Mouse (Mus musculus) forebrain, embryonic 14.5 days (tissue): Measurements from ENCODE around the gene Ehbp1l1. TPM values are rescaled to one million over a fixed set of nuclear protein-coding genes. Genes with fewer than 3 reads are reported as not detected.

Experiments used
- ATAC-seq: fragments of 200-750 bp; cut with Nextera tagmentation; 2 replicates; pipeline ENCODE4 v1.8.0; 2017; ENCODE audit warnings: mild to moderate bottlenecking, moderate library complexity
- DNase-seq: peaks from one replicate; pipeline ENCODE4 v3.0.0-alpha.2; 2015; ENCODE audit warnings: low spot score
- H3K27ac ChIP-seq: fragments of 300-500 bp; sonication (generic); 2 replicates; pipeline ENCODE4 v1.5.1; 2014; ENCODE audit warnings: low read depth, mild to moderate bottlenecking, control low read depth, low read length, moderate library complexity
- H3K27me3 ChIP-seq: fragments of 300-500 bp; sonication (generic); replicated peaks from 2 replicates; pipeline ENCODE4 v1.6.1; 2014; ENCODE audit warnings: low read length, control low read depth, mixed read lengths; ENCODE audit not compliant: control insufficient read depth, insufficient read depth
- H3K36me3 ChIP-seq: fragments of 300-500 bp; sonication (generic); 2 replicates; pipeline ENCODE4 v1.6.1; 2014; ENCODE audit warnings: low read length, control low read depth; ENCODE audit not compliant: control insufficient read depth, insufficient read depth
- H3K4me1 ChIP-seq: fragments of 300-500 bp; sonication (generic); 2 replicates; pipeline ENCODE4 v1.6.1; 2014; ENCODE audit warnings: antibody characterized with exemption, low read length, control low read depth; ENCODE audit not compliant: control insufficient read depth, insufficient read depth
- H3K4me2 ChIP-seq: fragments of 300-500 bp; sonication (generic); 2 replicates; pipeline ENCODE4 v1.6.1; 2014; ENCODE audit warnings: mild to moderate bottlenecking, control low read depth, low read length
- H3K4me3 ChIP-seq: fragments of 300-500 bp; sonication (generic); 2 replicates; pipeline ENCODE4 v1.5.1; 2014; ENCODE audit warnings: low read depth, low read length, control low read depth
- H3K9ac ChIP-seq: fragments of 300-500 bp; sonication (generic); 2 replicates; pipeline ENCODE4 v1.6.1; 2014; ENCODE audit warnings: mild to moderate bottlenecking, low read length, control low read depth, moderate library complexity
- H3K9me3 ChIP-seq: fragments of 300-500 bp; sonication (generic); replicated peaks from 2 replicates; pipeline ENCODE4 v1.6.1; 2016; ENCODE audit warnings: low read length, control low read depth, mixed read lengths; ENCODE audit not compliant: control insufficient read depth
- WGBS: fragments of 180-500 bp; shearing (Covaris S2); extraction: QIAGEN DNeasy Blood & Tissue Kit; methylation state at CpG from one replicate; pipeline ENCODE4 v1.1.7; 2014; 5-methylcytosine and 5-hydroxymethylcytosine counted together
- polyA plus RNA-seq: library from polyadenylated mRNA; unstranded; fragments of >200 nt; fragmentation: Nextera tagmentation; extraction: Ambion mirVana; gene quantifications from 2 replicates; pipeline ENCODE4 v1.2.1, GENCODE M21; 2014

The Ehbp1l1 gene
- polyA plus RNA-seq, 1 experiment from 2014 or later, result 7.0 TPM

- Histone ChIP-seq H3K4me3 (peak overlapping the region; percentile 99), H3K4me1 (peaks cover 40% of the 10 kb centered on the region), H3K9me3 (no peaks in the 10 kb centered on the region), H3K9ac (peak overlapping the region; percentile 100), H3K36me3 (peaks cover 37% of the 10 kb centered on the region), H3K27me3 (no peaks in the 10 kb centered on the region), H3K27ac (peak overlapping the region; percentile 1; the same call in 1 of the 2 replicates), H3K4me2 (peak overlapping the region; percentile 99)
- WGBS, result 6% methylated on average over 14 of the region's 14 CpGs
- peak; percentile 89 for DNase-seq
- ATAC-seq, result peak; percentile 19; the same call in 1 of the 2 replicates
Measured at GRCm38 (mm10) chr19:5727701-5728100, 1.6 kb upstream of the Ehbp1l1 start.

GRCm38 (mm10) chr19:5726961-5727578 is 953 bp upstream of the Ehbp1l1 start:
- no peak for DNase-seq
- Histone ChIP-seq H3K36me3 (peaks cover 44% of the 10 kb centered on the region), H3K4me2 (peak overlapping the region; percentile 99), H3K9ac (peak overlapping the region; percentile 100), H3K9me3 (no peaks in the 10 kb centered on the region), H3K4me3 (peak overlapping the region; percentile 99), H3K4me1 (peaks cover 40% of the 10 kb centered on the region), H3K27ac (peak overlapping the region; percentile 1; the same call in 1 of the 2 replicates), H3K27me3 (no peaks in the 10 kb centered on the region)
- WGBS, result 81% methylated on average over 15 of the region's 15 CpGs
- no peak for ATAC-seq

DNA sequence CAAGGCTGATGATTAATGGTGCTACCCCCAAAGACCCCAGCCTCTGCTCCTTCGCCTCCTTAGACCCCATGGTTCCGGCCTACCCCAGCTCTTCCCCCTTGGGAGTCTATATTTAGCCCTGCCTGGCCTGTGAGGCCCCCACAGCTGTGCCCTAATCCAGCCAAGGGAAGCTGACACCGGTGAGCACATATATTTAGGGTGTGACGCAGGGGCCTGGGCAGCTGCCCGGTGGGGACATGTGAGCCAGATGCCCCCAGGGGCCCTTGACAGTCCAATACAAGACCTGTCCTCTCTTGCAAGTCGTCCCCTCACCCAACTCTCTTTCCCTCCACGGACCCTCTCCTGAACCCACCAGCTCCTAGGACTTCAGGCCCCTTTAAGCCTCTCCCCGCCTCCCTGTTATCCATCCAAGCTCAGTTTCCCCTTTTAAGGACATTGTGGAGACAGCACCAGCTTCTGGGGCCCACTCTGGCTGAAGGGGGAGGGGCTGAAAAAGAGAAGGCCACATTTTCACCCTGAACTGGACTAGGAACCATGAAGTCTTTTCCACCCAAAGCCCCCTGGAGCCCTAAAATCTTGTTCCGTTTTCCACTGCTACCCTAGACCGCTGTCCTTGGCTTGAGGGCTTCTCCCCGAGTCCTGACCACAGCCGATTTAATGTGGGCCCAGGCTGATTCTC is 949 bp downstream of the Ehbp1l1 start:
- H3K36me3 ChIP-seq, result peaks cover 63% of the 10 kb centered on the region
- 86% methylated on average over 12 of the region's 12 CpGs for WGBS
- peak overlapping the region; percentile 99 for H3K4me2 ChIP-seq
- H3K27me3 ChIP-seq, result no peaks in the 10 kb centered on the region
- no peak overlapping the region for H3K4me3 ChIP-seq
- ATAC-seq, result no peak
- no peaks in the 10 kb centered on the region for H3K9me3 ChIP-seq
- H3K27ac ChIP-seq, result no peak overlapping the region
- peaks cover 34% of the 10 kb centered on the region for H3K4me1 ChIP-seq
- H3K9ac ChIP-seq, result peak overlapping the region; percentile 62; the same call in 1 of the 2 replicates
- DNase-seq, result no peak

GRCm38 (mm10) chr19:5724549-5724941 is 1.6 kb downstream of the Ehbp1l1 start:
- no peaks in the 10 kb centered on the region for H3K9me3 ChIP-seq
- H3K9ac ChIP-seq, result 0 out of 2 replicates have a peak overlapping the region, but pooled peaks have one; percentile 8
- H3K4me3 ChIP-seq, result no peak overlapping the region
- H3K4me1 ChIP-seq, result peaks cover 29% of the 10 kb centered on the region
- 84% methylated on average over 7 of the region's 7 CpGs for WGBS
- ATAC-seq, result no peak
- no peak overlapping the region; the same call in 1 of the 2 replicates for H3K4me2 ChIP-seq
- peaks cover 69% of the 10 kb centered on the region for H3K36me3 ChIP-seq
- H3K27ac ChIP-seq, result no peak overlapping the region
- H3K27me3 ChIP-seq, result no peaks in the 10 kb centered on the region
- no peak for DNase-seq

DNA sequence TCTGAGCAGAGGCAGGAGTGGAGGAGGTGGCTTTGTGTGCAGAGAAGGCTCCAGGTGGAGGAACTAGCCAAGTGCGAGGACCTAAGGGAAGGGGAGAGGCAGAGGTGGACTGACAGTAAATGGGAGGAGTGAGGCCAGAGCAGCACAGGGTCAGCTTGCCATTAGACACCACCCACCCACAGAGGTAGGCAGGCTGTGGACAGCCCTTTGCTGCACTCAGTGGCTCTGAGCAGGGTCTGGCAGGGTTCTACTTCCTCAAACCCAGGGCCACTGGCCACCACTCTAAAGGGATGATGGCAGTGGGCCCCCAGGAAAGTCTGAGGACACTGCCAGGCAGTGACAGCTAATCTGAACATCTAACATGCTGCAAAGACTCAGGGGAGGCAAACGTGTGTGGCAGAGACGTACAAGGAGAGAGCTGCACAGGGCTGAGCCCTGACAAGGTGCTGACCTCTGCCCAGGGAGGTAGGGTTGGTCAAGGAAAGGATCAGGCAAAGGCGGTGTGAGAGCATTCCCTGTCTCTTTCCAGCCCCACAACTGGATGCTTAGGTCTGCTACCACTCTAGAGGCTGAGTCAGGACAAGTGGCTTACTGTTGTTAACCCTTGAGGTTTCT is 2.1 kb downstream of the Ehbp1l1 start:
- H3K36me3 ChIP-seq, result peaks cover 74% of the 10 kb centered on the region
- no peak overlapping the region for H3K4me3 ChIP-seq
- 0 out of 2 replicates have a peak overlapping the region, but pooled peaks have one; percentile 8 for H3K9ac ChIP-seq
- no peak overlapping the region for H3K4me2 ChIP-seq
- DNase-seq (no peak), ATAC-seq (no peak)
- no peaks in the 10 kb centered on the region for H3K27me3 ChIP-seq
- 73% methylated on average over 4 of the region's 4 CpGs for WGBS
- no peaks in the 10 kb centered on the region for H3K9me3 ChIP-seq
- no peak overlapping the region for H3K27ac ChIP-seq
- peaks cover 29% of the 10 kb centered on the region for H3K4me1 ChIP-seq

DNA sequence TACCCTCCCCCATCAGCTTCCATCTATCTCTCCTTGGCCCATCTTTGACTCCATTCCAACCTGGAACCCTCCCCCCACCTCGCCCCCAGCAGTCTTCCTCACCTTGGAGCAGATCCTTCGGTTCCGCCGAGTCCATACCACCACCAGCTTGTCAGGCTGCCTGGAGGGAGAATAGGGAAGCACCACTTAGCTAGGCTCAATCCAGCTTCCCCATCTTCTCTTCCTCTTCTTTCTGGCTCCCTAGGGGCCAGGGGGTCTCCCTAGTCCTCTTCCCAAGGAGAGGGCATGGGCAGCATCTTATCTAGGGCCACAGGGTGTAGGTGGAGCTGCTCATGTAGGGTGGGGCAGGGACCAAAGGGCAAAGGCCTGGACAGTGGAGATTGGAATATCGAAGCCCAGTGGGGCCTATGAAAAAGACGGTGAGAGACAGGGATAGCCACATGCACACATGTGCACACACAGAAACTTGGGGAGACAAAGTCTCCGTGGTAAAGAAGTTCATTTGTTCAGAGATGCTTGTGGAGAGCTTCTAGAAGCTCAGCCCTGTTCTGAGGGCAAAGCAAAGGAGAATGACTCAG is 3.2 kb downstream of the Ehbp1l1 start:
- Histone ChIP-seq H3K4me1 (peaks cover 23% of the 10 kb centered on the region), H3K27ac (no peak overlapping the region), H3K4me2 (no peak overlapping the region), H3K27me3 (no peaks in the 10 kb centered on the region), H3K4me3 (no peak overlapping the region), H3K36me3 (peaks cover 84% of the 10 kb centered on the region), H3K9ac (no peak overlapping the region), H3K9me3 (no peaks in the 10 kb centered on the region)
- WGBS, result 90% methylated on average over 7 of the region's 7 CpGs
- ATAC-seq (no peak), DNase-seq (no peak)

DNA sequence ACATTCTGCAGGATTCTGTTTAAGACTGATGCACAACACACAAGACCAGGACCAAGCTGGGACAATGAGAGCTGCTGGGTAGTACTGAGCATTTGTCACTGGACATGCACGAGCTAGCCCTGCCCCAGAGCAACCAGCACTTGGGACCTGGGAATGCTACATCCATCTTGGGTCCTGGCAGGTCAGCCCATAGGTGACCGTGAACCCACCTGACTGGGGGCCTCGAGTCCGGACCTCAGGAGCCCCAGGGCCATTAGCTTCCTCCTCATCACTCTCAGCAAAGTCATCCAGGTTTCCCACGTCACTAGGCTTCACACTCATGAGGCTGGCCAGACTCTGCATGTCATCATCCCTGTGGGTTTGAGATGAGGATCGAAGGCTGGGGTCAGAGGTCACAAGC is 4.9 kb downstream of the Ehbp1l1 start:
- DNase-seq, result no peak
- no peak overlapping the region for H3K4me3 ChIP-seq
- H3K9me3 ChIP-seq, result no peaks in the 10 kb centered on the region
- no peak overlapping the region for H3K4me2 ChIP-seq
- H3K9ac ChIP-seq, result no peak overlapping the region
- no peak overlapping the region for H3K27ac ChIP-seq
- ATAC-seq, result no peak
- 95% methylated on average over 6 of the region's 6 CpGs for WGBS
- H3K4me1 ChIP-seq, result peaks cover 13% of the 10 kb centered on the region
- no peaks in the 10 kb centered on the region for H3K27me3 ChIP-seq
- H3K36me3 ChIP-seq, result peaks cover 89% of the 10 kb centered on the region

DNA sequence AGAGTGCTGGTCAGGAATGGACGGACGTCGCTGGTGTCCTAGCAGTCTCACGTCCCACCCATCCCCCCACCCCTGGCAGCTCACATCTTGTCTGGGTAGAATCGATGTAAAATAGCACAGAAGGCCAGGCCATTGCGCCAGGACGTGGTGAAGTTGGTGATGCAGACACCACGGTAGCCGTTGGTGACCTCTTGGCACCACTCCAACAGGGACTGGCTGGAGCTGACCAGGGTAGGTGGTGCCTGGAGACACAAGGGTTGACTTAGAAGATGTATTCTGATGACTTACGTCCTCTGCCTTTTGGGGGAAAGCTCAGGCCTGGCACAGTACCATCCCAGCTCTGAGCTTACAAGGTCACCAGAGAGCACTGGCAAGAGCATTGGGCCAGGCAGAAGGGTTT is 9.2 kb downstream of the Ehbp1l1 start:
- H3K27ac ChIP-seq, result 0 out of 2 replicates have a peak overlapping the region, but pooled peaks have one; percentile 5
- DNase-seq, result no peak
- no peak overlapping the region for H3K9ac ChIP-seq
- 0 out of 2 replicates have a peak, but pooled peaks cover 6% of the 10 kb centered on the region for H3K4me1 ChIP-seq
- H3K4me3 ChIP-seq, result no peak overlapping the region
- WGBS, result 62% methylated on average over 10 of the region's 10 CpGs
- no peak overlapping the region for H3K4me2 ChIP-seq
- H3K27me3 ChIP-seq, result no peaks in the 10 kb centered on the region
- no peaks in the 10 kb centered on the region for H3K9me3 ChIP-seq
- peaks cover 89% of the 10 kb centered on the region for H3K36me3 ChIP-seq
- no peak for ATAC-seq
